Mouse (Mus musculus): ENCODE measurements at regions not wholly inside any gene's neighbourhood (a gene's known extent, or its start where the extent isn't known, plus 50 kb on each side); places are given as distances from the start of the nearest gene placed in this dataset.

- TF ChIP-seq TAL1 (IDR thresholded peaks at IDR 0.05; ENCODE audit: low read length) (no peak), GATA1 (IDR thresholded peaks at IDR 0.05; ENCODE audit: low read length) (no peak)
These were observed 132.4 kb downstream of the Matn1 start for GRCm38 (mm10) chr4:131076628-131077027.

Measured in erythroblast, embryonic 14.5 days (primary cell).